Mouse (Mus musculus) urinary bladder, adult 2 months (tissue): ENCODE measurements around the gene Cd79a. TPM values are rescaled to one million over a fixed set of nuclear protein-coding genes. Genes with fewer than 3 reads are reported as not detected.

ENCODE experiments used
- DNase-seq: peaks from one replicate; pipeline ENCODE4 v3.0.0; 2022; ENCODE audit warnings: low spot score
- polyA plus RNA-seq: library from polyadenylated mRNA; depleted of rRNA; stranded (reverse); fragments of >200 nt; gene quantifications from 2 replicates; pipeline ENCODE4 v1.2.3, GENCODE M21; 2012; rRNA removed

The Cd79a gene
- polyA plus RNA-seq, 1 experiment = 0.65 TPM

DNA sequence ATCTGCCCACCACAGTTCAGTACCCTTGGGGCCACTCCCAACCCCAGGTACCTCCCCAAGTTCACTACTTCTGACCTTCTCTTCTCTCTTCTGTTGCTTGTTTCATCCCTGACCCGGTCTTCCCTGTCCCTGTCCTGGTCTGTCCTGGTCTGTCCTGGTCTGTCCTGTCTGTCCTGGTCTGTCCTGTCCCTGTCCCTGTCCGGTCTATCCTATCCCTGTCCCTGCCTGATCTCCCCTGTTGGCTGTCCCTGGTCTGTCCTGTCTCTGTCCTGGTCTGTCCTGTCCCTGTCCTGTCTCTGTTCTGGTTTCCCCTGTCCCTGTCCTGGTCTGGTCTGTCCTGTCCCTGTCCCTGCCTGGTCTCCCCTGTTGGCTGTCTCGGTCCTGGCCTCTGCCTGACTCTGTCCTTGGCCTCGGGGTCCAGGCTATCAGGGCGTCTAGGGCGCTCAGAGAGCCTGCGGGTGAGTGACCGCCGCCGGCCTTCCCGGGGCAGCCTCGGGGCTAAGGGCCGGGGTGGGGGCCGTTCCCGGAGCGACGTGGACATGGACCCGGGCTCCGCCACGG lies 21.7 kb downstream of the Cd79a start:
- DNase-seq = no peak

GRCm38 (mm10) chr7:24919728-24920127 lies 22.5 kb downstream of the Cd79a start:
- DNase-seq = no peak

DNA sequence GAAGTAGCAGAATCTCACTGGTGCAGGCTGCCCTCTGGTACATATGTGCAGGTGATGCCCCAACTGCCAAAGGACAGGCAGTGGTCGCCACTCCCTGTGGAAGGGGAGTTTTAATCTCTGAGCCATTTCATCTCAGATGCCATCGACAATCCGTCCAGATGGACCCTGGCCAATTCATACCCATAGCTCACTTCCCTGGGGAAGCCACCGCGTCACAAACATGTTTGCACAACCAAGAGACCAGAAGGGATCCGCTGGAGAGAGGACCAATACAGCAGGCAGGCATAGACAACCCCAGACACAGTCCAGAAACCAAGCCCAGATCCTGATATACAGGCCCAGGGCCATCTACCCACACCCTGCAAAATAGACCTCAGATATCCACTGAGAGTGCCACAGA lies 33.3 kb downstream of the Cd79a start:
- no peak for DNase-seq

- no peak for DNase-seq
These were observed 34.5 kb downstream of the Cd79a start for GRCm38 (mm10) chr7:24931651-24932050.

- no peak for DNase-seq
These were observed 46.5 kb downstream of the Cd79a start for GRCm38 (mm10) chr7:24943641-24944040.

DNA sequence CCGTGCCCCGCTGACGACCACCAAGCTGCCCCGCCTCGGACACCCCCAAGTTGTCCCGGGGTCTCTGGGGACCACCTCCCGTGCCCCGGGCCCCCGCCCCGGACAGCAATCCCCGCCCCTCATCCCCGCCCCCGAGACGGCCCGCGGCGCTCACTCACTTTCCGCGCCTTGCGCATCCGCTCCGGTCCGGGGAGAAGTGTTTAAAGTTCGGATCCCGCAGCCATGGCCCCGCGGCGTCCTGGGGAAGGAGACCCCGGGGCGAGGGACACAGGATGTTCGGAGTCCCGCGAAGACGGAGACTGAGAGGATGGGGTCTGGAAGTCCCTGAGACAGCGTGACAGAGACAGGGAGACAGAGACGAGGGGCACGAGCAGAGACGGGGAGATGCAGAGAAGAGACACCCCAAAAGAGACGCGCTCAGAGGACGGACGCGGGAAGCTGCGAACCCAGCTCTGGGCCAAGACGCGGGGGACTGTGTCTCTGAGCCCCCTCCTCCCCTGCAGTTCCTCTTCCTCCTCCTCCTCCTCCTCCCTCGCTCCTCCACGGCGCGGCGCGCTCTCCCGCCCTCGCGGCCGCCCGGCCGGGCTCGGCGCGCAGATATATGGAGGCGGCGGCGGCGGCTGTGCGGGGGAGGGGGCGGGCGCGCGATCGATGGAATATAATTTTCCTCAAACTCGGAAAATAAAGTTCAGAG lies 47.2 kb downstream of the Cd79a start, which contains the start of gene Gm4881:
Gm4881 (minus strand) TSS at position 238 of the 694 bp plus-strand sequence.
- no peak for DNase-seq

DNA sequence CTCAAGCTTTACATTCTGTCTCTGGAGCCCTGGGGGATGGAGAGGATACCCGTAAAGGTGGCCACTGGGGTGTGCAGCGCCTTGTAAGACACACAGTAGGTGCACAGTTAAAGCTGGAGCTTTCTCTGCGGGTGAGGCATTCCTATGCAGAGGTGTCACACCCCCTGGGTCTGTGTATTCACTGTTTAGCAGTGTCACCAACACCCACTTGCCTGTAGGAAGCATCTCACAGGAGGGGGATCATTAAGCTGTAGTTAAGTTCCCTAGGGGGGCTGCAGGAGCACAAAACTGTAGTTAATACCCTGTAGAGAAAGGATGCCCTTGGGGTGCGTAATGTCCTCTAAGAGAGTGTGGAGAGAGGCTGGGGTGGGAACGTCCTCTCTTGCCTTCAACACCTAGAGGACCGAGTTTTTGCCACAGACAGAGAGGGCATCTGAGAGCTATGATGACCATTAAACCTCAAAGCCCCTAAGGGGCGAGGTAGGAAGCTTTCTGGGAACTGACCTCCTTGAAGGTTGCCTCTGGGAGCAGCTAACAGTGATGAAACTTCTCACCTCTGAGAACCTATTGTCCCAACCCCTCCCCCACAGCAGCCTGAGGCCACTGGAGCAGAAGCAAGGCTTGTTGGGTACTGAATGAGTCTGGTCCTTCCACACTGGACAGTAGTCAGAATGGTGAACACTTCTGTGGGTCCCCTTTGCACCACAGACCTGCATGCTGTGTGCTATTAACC lies 50.3 kb downstream of the Cd79a start:
- no peak for DNase-seq

DNA sequence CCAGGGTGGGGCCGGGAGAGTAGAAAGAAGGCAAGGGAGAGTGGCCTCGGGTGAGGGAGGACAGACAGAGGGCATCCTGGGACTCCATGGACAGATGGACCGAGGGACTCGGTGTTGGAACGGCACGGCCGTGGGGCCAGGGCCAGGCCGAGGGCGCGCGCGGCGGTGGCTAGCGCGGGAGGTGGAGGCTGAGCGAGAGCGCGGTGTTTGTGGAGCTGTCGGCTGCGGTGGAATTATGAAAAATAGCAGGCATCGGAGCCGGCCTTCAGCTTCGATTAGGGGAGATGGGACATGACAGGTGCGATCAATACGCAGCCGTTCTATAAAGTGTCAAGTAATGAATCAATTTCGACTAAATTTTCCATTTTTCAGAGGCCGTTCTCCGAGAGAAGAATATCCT lies 51.6 kb downstream of the Cd79a start:
- DNase-seq = no peak

DNA sequence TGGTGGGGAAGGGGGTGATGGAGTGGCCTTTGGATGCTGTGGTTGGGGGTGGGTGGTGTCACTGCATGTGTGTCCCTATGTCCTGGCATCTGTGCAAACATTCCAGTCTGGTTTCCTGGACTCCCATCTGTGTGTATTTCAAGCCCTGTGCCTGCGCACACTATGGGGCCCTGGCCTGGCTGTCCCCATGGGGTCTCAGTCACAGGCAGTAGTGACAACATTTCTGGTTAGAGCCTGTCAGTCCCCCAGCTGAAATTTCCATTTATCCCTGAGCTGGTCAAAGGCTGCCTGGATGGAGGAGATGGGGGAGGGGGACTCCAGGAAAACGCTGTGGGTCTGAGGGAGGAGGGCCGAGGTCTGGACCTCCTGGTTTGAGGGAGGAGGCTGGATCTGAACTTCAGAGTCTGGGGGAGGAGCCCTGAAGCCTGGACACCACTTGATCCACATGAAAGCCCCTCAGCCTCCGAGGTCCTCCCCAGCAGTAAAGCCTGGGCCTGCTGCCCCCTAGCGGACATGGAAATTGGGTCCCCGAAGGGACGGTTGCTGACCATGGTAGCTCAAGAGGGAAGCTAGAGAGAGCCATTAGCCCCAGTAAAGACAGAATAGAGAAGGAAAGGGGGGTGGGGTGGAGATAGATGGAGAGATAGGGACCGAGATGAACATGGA lies 52.9 kb downstream of the Cd79a start:
- peak; percentile 42 for DNase-seq

Other genes with a start within 250 kb of the Cd79a start
- gene Tex101, start 220.7 kb upstream of the Cd79a start, polyA plus RNA-seq = not detected in 2 replicates
- gene BC049730, start 188.1 kb upstream of the Cd79a start, polyA plus RNA-seq = not detected in 2 replicates
- not detected in 2 replicates for gene Gm4763, start 170.5 kb upstream of the Cd79a start, polyA plus RNA-seq
- 0.04 and 0.07 TPM in 2 replicates for gene Cd177, start 137.1 kb upstream of the Cd79a start, polyA plus RNA-seq
- gene Ceacam10, start 120.2 kb upstream of the Cd79a start, polyA plus RNA-seq = not detected in 2 replicates
- 10.7 and 12.1 TPM in 2 replicates for gene Gm9844, start 35.2 kb upstream of the Cd79a start, polyA plus RNA-seq
- not detected in 2 replicates for gene Lypd4, start 27.4 kb upstream of the Cd79a start, polyA plus RNA-seq
- not detected in 2 replicates for gene Dmrtc2, start 27.3 kb upstream of the Cd79a start, polyA plus RNA-seq
- gene Rps19, start 13.0 kb upstream of the Cd79a start, polyA plus RNA-seq = 1,077 and 1,084 TPM in 2 replicates
- 174 and 180 TPM in 2 replicates for gene Arhgef1, start 5.5 kb downstream of the Cd79a start, polyA plus RNA-seq
- not detected in 2 replicates for gene Gm4881, start 47.1 kb downstream of the Cd79a start, polyA plus RNA-seq
- gene Rabac1, start 75.4 kb downstream of the Cd79a start, polyA plus RNA-seq = 367 and 429 TPM in 2 replicates
- gene Atp1a3, start 108.6 kb downstream of the Cd79a start, polyA plus RNA-seq = 0.51 and 0.93 TPM in 2 replicates
- gene Grik5, start 175.0 kb downstream of the Cd79a start, polyA plus RNA-seq = 30.7 and 34.7 TPM in 2 replicates
- gene Zfp574, start 175.2 kb downstream of the Cd79a start, polyA plus RNA-seq = 23.1 and 27.7 TPM in 2 replicates